Mouse (Mus musculus) adrenal gland, adult 18-20 months (tissue): Measurements from ENCODE around the gene Itpr1. TPM values are rescaled to one million over a fixed set of nuclear protein-coding genes. Genes with fewer than 3 reads are reported as not detected.

Source experiments
- DNase-seq, 2 experiments: peaks; one replicate each; pipeline ENCODE4 v3.0.0; 2021 to 2022; ENCODE audit warnings: low spot score in 2 of 2
- total RNA-seq, 2 experiments: library from RNA; stranded (reverse); gene quantifications; 1 replicate in 1 of 2; 2 replicates in 1 of 2; pipeline ENCODE4 v1.2.3; 2021

Itpr1 gene
- total RNA-seq, 2 experiments from 2014 or later, result 114 to 186 TPM

DNA sequence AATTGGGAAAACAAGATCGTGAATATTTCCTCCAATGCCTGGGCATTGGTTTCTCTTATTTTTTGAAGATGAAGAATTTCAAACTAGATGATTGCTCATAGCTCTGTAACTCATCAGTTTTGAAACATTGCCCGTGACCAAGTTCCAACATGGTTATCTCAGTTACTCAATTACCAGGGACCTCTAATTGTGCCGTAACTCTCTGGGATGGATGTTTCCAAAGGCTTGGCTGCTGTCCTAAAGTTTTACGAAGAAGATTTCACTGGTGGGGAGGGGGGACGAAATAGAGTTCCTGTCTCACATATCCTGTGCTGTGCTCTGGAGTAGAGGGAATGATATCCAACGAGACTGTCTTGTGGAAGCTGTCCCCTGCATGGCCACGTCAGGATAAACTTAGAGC lies 285.2 kb downstream of the Itpr1 start:
- DNase-seq, result no peak

DNA sequence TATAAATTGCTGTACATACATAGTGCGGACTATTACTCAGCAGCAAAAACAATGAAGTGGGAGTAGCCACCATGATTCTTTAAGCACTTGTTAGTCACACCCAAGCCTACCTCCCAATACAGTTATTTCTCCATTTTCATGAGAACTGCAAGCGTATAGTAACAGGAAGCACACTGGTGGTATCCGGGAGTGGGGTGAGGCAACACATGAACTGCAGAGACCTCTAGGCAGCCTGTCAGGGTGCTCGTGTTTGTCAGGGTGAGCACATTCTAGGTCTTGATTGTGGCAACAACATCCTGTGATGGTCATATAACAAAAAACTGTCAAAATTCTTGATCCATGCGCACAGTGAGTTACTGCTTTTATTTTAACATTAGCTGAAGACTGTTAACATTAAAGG lies 290.8 kb downstream of the Itpr1 start:
- no peak for DNase-seq

DNA sequence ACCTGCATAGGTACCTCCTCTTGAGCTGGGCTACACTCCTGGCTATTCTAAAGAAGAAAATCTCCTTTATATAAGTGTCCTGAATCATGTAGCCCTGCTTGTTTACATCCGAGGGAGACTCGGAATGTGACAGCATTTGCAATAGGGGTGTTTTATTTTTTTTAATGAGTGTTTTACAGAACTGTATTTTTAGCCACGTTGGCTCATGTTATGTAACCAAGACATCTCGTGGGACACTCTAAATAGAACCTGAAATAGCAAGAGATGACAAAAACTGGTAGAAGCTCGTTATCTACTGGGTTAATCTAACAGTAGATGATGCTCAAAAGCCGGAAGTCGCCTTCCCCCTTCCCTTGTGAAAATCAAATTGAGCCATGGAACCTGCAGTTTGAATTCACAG lies 291.8 kb downstream of the Itpr1 start:
- DNase-seq, result no peak

DNA sequence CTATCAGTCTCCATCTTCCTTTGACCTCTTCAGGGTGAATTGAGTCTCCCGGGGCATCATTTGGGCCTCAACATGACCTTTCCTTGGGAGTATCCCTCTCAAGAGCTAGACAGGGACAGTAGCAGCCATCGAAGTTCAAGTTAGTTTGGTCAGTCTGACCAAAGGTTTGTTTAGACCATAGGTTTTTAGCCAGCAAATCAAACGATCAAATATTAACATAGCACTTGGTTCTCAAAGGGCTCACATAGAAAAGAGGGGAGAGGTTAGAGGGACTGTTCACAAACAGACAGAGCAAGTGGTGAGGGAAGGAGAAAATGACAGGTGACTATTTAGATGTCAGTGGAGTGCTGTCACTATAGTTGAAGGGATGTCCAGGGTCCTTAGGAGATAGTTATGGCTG lies 293.3 kb downstream of the Itpr1 start:
- DNase-seq, result no peak

DNA sequence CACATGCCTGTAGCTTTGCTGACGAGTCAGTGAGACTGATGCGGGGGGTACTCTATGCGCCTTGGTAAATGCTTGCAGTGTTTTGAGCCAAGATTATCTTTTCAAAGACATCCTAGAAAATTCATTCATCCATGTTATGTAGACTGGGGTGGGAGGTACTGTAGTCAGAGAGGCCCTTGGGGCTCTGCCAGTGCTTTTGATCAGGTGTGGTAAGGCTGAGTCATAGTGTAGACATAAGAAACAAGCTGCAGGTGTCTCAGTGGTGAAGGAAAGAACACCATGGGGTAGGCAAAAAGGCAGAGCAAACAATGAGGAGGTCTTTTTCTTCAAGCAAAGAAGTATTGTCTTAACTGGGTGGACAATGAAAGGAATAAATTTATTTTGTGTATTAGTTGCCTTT lies 294.4 kb downstream of the Itpr1 start:
- no peak for DNase-seq

DNA sequence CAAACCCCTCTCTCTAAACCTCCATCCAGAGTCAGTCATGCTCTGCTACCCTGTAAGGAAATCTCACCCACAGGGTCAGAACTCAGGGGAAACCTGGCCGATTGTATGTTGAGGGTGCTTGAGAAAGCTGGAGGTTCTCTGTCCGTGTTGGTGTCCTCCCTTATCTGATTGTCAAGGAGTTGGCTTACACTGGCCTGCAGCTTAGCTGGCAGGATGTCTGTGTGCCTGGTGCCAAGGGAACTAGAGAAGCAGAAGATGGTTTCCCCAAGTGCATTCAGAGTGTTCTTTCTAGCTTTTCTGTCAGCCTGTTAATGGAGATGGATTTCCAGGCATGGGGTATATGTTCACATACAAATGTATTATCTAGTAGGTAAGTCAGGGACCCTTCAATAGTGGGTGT lies 296.4 kb downstream of the Itpr1 start:
- DNase-seq, result no peak

DNA sequence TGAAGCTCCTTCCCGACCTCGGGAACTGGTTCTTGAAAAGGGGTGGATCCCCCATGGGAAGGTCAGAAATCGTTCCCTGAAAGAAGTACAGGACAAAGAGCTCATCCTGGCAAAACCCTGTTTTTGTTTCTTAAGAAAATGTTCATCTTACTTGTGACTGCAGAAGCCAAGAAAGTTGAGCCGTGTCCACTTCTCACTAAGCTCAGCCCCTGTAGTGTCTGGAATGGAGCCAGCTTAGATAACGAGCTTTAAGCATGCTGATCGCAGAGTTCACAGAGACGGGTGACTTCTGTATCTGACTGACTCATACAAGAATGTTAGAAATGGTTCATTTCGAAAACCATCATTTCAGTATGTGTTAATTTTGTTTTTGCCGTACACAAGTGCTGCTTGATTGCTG lies 297.2 kb downstream of the Itpr1 start:
- DNase-seq, result no peak

DNA sequence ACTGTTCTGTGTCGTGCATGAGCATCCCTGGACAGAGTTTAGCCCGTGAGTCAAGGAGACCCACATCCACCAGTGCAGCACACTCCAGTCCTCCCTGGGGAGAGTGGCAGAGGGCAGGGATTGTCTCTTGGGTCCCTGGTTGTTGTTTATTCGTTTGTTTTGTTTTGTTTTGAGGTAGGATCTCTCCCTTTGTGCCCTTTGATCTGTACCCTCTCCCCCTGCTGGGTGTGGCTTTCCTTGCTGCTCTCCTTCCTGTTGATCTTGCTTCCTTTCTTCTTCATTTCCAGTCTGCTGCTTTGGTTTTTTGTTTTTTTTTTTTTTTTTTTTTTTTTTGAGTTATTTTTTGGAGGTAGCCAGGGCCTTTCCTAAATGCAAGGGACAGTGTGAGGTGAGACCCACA lies 299.2 kb downstream of the Itpr1 start:
- no peak for DNase-seq

DNA sequence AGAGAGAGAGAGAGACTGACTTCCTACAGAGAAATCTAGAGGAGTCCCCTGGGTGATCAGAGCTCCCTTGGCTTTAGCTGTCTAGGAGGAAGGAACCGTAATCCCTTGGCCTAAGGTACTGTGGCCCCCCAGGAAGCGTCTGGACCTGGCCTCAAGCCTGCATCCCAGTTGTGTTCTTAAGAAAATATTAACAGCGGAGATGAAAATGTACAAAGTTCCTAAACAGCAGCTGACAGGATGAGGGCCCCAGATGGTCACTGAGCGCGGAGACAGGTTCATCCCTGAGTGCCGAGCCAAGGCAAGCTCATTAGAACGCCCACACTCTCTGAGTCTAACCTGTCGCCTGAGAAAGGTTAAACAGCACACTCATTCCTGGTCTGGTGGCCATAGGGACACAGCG lies 300.1 kb downstream of the Itpr1 start:
- DNase-seq, result no peak

DNA sequence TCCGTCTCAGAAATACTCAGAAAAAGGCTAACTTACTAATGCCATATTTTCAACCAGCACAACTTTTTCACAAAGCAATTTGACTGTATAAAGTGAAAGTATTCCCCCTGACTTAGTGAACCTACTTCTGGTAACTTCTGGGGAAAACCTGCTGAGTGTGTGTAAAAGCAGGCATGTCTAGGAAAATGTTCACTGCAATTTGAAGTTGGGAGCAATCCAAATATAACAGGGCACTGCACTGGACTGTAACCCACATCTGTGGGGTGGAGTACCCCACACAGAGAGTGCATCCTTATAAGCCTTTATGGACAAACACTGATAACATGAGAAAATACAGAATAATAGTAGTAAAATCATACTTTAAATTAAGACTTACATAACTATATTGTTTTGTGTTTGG lies 303.4 kb downstream of the Itpr1 start:
- no peak for DNase-seq

DNA sequence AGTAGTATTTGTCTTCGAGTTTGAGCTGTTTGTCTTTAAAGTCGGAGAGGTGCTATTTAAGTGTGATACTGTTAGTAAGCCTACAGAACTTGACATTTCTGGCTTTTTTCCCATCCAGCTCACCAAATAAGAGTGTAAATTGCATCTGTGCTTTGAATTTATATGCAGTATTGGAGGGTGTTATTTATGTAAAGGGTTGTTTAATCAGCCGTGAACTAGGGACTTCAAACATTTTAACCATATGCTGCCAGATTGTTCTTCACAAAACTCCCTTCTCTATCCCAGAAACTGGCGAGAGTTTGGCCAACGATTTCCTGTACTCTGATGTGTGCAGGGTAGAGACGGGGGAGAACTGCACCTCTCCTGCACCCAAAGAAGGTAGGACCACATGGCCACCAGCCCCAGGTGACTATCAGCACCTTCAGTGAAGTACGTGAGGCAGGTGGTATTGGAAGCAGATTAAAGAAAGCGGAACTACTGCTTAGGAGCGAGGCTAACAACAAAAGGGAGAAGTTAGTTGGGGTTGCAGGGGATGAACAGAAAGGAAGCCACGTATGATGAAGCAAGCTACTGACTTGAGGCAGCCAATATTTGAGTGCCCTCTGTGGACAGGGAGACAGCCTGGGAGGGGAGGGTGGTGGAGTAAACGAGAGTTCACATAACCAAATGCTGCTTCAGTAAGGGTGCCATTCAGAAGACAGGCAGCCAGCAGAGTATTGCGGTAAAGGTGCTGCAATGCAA lies 304.5 kb downstream of the Itpr1 start:
- no peak for DNase-seq

DNA sequence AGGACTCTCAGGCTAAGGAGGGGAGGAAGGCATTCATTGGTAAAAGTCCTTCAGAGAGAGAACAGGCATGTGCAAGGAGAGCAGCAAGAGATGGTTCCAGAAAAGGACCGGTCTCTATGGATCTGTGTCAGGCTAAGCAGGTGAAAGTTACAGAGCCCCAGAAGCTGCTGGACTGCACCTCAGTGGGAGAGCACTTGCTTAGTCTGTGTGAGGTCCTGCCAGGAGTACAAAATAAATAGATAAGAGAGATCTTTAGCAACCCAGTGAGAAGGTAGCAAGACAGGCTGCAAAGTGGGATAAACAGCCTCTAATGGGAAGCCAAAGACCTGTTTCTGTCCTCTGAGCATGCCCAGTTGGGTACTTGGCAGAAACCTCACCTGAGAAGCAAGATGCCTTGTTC lies 305.1 kb downstream of the Itpr1 start:
- DNase-seq, result no peak

DNA sequence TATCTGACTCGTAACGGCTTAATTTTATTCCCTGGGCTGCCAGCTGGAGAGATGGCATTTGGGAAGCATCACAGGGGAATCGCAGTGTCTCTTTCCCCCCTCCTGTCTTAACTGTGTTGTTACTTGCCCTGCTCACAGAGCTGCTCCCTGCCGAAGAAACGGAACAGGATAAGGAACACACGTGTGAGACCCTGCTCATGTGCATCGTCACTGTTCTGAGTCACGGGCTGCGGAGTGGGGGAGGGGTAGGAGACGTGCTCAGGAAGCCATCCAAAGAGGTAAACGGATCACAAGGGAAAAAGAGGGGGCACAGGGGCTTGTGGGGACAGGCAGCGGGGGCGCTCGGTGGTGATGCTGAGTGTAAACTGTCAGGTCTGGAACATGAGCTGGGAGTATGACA lies 305.7 kb downstream of the Itpr1 start:
- no peak for DNase-seq

DNA sequence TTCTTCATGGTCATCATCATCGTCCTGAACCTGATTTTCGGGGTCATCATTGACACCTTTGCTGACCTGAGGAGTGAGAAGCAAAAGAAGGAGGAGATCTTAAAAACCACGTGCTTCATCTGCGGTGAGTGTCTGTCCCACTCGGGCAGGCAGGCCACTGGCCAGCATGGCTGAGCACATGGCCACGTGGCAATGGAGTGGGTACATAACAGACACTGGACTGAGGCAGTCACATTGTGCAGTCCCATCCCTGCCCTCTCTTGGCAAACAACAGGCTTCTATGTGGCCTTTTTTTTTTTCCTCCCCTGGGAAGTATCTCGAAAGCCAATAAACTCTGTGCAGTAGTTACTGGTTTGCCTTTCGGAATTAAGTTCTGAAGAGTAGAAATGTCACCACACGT lies 306.4 kb downstream of the Itpr1 start:
- DNase-seq, result no peak

DNA sequence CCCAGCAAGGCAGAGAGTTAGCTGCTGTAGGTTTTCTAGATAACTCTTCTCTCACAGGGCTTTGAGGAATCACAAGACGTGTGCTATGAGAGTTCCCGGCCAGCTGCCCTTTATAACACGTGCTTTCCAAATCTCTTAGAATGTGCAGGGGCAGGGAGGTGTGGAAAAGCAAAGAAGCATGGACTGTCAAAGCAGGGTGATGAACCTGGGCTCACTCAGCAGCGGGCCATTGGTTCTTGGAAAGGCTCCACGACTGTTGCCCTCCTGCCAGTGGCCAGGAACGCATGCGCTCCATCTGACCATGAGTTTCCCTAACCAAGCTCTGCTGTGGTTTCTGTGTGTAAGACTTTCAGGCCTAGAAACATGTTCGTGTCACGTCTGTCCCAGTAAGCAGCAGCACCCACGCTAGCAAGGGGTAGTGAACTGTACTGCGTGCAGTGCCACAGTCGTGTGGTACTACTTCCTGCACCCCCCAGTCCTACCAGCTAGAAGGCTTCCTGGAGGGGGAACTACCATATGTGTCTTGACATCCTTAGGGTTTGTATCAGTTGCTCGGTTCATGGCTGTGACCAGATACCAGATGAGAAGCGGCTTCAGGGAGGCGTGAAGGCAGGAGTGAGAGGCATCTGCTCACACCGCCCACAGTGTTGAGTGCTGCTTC lies 311.2 kb downstream of the Itpr1 start:
- DNase-seq, result no peak

DNA sequence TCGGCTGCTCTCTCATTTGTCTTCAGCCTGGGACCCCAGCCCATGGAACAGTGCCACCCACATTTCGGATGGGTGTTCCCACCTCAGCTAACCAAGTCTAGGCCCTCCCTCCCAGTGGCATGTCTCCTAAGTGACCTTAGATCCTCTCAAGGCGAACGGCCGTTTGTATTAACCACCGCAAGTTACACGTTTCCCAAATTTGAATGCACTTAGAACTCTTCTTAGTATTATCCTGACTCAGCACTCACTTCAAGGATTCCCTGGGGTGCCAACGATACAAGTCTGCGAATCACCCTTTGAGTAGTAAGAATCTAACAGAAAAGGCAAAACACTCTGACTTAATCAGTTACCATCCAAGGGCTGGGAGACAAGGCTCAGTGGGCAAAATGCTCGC lies 311.7 kb downstream of the Itpr1 start:
- DNase-seq, result no peak

DNA sequence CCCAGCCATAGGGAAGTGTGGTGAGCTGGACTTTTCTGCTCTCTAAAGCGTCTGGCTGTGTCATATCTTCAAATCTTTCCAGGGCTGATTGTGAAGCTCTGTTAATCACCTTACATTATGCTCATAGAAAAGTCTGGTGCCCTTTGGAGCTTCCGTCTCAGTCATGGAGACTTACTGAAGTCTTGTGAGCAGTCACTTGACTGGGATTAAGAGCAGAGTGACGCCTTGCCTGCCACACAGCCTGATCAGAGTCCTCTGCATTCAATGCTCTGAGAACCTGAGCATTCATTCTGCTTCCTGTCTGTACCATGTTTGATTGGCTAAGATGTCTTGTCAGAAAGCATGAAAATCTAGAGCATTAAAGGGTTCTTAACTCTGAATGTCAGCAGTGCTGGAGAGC lies 314.7 kb downstream of the Itpr1 start:
- DNase-seq, result no peak

DNA sequence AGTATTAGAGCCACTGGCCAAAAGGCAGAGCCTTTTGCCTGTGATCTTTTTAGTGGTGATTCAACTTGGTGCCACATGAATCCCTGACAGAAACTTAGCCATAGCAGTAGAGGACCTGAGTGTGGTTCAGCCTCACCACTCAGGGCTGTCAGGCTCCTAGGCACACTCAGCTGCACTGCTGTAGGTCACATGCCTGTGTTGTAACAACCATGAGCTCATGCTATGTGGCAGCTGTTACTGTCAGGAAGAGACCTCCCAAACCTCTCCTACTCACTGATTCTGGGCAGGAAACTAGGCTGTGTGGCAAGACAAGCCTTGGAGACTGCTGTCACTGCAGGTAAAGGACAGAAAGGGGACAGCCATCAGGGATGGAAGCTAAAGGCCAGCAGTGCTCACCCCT lies 315.1 kb downstream of the Itpr1 start:
- DNase-seq, result no peak

DNA sequence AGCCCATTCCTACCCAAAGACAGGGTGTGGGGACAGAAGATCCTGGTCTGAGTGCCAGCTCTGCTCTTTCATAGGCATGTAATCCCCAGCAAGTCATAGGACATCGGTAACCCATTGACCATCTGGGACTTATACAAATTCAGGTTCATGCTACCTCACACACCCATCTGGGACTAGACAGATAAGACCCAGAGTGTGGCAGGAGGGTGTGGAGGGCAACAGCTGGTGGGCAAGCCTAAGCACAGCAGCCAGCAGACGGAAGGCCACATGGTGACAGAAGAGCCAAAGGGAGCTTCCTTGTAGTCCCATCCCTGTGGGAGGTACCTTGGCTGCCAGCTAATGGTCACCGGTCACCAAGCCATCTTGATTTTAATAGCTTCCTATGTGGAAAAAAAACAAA lies 316.3 kb downstream of the Itpr1 start:
- DNase-seq, result no peak

DNA sequence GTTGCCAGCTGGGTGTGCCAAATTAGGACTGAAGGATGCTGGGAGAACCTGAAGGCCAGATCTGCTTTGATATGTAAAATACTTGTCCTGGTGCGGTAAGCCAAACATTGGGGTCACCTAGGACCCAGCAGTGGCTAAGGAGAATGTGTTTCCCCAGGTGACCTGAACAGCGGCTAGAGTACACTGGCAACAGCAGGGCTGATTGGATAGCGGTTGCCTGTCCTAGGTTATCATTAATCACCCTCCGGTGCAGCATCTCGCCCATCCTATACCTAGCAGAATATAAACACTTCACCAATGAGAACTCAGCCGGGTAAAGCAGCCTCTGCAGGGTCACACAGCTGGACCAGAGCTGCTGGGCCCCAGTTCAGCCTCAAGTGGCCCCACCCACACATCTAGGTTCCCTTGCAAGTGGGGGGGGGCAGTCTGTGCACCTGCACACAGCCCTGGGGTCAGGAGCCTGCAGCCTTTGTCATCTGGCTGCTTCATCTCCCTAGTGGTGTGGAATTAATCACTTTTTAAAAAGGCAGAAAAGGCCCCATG lies 318.0 kb downstream of the Itpr1 start:
- DNase-seq, result no peak

DNA sequence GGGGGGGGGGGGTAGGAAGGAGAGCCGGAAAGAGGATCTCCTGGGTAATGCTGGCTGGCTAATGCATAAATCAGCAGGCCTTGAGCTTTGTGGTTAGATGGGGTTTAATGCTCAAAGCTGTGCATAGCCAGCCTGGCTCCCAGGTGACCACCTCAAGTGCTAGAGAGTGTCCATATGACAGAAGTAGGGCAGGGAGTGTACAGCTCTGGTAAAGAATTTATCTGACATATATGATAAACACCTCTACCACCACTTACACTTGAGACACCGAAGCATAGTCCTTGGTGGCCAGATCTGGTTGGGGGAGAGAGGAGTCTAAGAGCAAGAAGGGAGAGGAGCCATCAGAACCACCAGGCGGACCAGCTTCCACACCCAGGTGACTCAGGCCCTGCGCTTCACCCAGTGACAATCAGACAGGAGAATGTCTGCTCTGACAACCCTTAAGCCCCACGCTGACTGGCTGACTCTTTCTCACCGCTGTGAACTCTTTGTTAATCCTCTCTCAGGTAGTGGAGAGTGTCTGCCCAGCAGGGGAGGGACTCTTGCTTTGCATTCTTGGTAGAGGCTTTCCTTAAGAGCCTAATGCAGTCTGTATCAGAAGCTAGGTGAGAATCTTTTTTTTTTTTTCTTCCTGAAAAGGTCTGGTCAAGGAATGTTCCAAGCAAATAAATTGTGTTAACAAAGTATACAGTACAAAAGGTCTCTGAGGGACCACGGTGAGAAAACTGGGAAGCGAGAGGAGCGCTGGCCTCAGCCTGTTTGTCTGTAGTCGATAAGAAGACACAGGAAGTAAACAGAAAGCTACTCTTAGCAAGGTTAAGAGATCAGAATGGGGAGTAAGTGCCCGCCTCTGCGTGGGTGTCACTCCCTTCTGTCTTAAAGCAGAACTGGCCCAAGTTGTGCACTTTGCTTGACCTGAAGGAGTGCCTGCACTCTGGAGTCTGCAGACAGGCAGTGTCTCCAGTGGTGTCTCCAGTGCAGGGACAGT lies 318.7 kb downstream of the Itpr1 start:
- no peak for DNase-seq
